Mouse (Mus musculus): Measurements from ENCODE around the gene Ankrd33.

DNA sequence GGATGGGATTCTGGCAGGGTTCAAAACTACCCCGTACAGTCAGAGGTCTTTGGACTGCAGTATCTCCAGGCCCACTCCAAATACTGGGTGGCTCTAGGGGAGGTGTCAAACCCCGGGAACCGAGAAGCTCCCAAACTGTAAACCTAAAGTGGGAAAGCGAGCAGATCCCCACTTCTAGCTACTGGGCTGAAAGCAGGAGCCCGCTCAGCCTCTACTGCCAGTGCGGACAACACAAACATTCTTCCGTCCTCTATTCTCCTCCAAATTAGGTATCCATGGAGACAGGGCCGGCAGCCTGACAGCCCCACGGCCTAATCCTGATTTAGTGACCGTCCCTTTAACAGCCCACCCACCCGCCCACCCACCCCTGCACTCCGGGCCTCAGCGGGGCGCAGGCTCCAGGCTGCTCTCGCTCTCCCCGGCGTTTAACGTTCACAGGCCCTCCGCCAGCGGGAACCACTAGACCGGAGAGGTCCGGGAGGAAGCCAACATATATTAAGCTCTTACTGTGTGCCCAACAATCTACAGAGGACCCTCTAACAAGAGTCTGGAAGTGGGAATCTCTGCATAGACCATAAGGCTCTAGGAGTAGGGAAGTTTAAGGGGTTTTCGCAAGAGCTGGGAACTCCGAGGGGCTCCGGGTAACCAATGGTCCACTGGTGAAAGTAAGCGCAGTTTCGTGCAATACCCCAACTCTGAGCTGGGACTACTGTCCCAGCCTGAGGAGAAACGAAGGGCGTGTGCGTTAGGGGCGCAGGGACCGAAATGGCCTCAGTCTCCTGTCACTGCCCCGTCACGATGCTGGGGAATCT, 38.3 kb upstream of the Ankrd33 start:
- TF ChIP-seq CTCF (IDR thresholded peaks at IDR 0.05; ENCODE audit: low read depth, low read length): no peak
- no peak for TF ChIP-seq POLR2A (IDR thresholded peaks at IDR 0.05; ENCODE audit: extremely low read depth, insufficient read depth, low read length)
